Mouse (Mus musculus) kidney, postnatal 25 days (tissue): ENCODE measurements around the gene Dnah17.
A peak's percentile ranks its signal among the peaks of the same experiment; 100 is the strongest.

Experiments used
- DNase-seq, 2 experiments: peaks; one replicate each; pipeline ENCODE4 v3.0.0; 2021; ENCODE audit warnings: mixed read lengths in 2 of 2

Gene Dnah17

DNA sequence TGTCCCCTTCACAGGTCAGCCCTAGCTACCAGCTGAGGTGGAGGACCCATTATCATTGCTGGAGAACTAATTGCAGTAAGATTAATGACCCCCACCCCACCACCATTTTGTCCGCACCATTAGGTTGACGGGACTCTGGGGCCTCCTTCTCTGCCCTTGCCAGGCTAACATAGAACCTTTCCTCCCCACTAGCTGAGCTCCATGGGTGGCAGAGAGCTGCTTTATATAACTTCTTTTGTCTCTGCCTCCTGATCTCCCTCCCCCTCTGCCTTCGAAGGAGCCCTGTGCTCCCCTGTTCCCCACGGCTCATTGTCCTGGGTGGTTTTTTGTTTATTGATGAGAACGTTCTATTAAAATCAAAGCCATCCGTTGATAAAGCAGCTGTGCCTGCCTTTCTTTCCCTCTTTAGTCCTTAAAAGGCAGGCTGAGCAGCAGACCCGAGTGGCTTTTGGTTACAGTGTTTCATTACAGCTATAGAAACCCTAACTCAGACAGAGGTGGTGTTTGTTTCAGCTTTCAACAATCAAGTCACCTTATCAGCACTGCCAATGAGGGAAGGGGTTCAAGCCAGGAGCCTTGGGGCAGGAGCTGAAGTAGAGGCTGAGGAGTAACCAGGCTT is 12.2 kb upstream of the Dnah17 start:
- no peak for DNase-seq

GRCm38 (mm10) chr11:118140771-118141565 is 10.5 kb upstream of the Dnah17 start:
- no peak for DNase-seq

- no peak for DNase-seq
Observed at GRCm38 (mm10) chr11:118138347-118138746, 7.9 kb upstream of the Dnah17 start.

GRCm38 (mm10) chr11:118136172-118136632 is 5.8 kb upstream of the Dnah17 start:
- no peak for DNase-seq

DNA sequence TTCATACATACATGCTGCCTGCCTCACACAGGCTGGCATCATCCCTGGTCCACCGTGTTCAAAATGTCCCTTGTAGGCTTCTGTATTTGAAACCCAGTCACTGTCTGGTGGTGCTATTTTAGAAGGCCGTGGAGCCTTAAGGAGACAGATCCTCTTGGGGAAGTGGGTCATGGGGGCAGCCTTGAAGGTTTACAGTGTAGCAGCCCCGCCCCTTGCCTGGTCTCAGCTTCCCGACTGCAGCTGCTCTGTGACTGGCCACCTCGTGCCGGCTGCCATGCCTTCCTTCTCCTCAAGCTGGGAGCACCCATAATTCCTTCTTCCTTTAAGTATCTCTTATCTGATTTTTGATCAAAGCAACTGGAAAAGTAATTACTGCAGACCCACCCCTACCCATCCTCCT is 4.8 kb upstream of the Dnah17 start:
- no peak for DNase-seq

DNA sequence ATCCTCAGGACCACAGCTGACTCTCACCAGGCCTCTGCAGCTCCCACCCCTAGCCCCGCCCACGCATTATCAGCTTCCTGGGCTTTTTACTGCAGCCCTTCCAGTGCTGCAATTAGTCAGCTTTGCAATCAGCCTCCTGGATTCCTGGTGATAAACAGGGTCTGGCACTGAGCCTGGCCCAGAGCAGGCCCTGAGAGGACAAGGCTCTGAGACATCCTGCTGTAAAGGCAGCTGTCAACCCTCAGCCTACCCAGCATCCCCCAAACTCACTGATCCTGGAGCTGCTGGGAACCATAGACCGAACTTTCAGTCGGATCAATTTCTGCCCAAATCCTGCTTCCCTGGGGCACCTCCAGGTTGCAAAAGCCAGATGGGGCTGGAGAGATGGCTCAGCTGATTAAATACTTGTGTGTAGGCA is 3.3 kb upstream of the Dnah17 start:
- peak; percentile 47 to 56 for DNase-seq

GRCm38 (mm10) chr11:118133133-118133751 is 2.8 kb upstream of the Dnah17 start:
- no peak for DNase-seq

GRCm38 (mm10) chr11:118132136-118132535 is 1.7 kb upstream of the Dnah17 start:
- peak; percentile 63 to 83 for DNase-seq

DNA sequence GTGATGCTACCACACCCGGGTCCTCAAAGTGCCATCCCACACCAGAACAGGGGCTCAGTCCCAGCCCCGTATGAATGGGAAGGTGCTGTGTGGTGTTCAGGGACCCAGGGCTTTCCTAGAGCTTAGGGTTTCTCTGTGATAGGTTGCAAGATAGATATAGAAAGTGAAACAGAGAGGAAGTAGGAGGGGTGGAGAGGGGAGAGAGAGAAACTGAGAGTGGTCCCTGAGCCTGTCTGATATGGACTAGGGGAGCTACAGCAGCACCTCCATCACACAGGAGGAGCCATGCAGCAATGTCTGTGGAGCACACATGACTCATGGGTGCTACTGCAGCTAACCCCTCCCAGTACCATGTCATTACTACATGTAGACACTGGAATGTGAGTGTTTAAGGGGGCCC is 622 bp downstream of the Dnah17 start:
- DNase-seq: no peak

GRCm38 (mm10) chr11:118121592-118121991 is 8.8 kb downstream of the Dnah17 start:
- no peak for DNase-seq

GRCm38 (mm10) chr11:118118777-118119176 is 11.7 kb downstream of the Dnah17 start:
- no peak for DNase-seq

GRCm38 (mm10) chr11:118114581-118115110 is 15.8 kb downstream of the Dnah17 start:
- DNase-seq: no peak

GRCm38 (mm10) chr11:118113516-118114205 is 16.8 kb downstream of the Dnah17 start:
- no peak for DNase-seq

- peak; percentile 85 to 93 for DNase-seq
Observed at GRCm38 (mm10) chr11:118104001-118104400, 26.4 kb downstream of the Dnah17 start.

GRCm38 (mm10) chr11:118103383-118103782 is 27.1 kb downstream of the Dnah17 start:
- no peak for DNase-seq

- DNase-seq: peak; percentile 88 to 97
Observed at GRCm38 (mm10) chr11:118102838-118103237, 27.6 kb downstream of the Dnah17 start.

DNA sequence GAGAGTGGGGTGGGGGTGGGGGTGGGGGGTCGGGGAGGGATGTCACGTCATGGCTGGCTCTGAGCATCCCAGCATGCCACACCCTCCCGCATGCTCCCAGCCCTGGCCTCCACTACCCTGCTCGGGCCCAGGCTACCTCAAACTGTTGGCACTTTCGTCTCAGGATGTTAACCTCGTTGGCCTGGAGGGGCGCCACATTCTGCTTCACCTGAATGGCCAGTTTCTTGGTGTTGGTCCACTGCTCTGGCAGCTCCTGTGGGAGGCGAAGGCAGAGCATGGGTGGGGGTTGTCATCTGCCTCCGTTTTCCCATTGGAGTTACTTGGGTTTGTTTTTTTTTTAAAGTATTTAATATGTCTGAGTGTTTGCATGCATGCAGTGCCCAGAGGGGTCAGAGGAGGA is 29.3 kb downstream of the Dnah17 start:
- no peak for DNase-seq

- no peak for DNase-seq
Observed at GRCm38 (mm10) chr11:118096736-118097135, 33.7 kb downstream of the Dnah17 start.

DNA sequence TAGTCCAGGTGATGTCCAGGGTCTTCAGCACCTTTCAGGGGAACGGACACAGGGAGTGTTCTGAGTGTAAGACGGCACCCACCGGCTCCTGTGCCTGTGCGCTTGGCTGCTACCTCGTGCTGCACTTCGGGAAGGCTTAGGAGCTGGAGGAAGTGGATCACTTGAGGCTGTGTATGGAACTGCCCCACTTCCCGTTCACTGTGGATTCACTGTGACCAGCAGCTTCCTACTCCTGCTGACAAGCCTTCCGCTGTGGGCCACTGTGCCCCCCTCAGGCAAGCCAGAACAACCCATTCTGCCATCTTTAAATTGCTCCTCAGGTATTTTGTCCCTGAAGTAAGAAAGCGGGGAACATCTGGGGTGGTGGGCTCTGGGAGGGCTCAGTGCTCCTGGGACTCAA is 35.4 kb downstream of the Dnah17 start:
- DNase-seq: no peak

- DNase-seq: no peak
Observed at GRCm38 (mm10) chr11:118091002-118091670, 39.3 kb downstream of the Dnah17 start.

- peak in 1 of 2 experiments; percentile 34 for DNase-seq
Observed at GRCm38 (mm10) chr11:118088896-118089295, 41.5 kb downstream of the Dnah17 start.

GRCm38 (mm10) chr11:118085961-118086360 is 44.5 kb downstream of the Dnah17 start:
- no peak for DNase-seq
